ENCODE assay signal across 8 mouse cellular contexts in genomic region chr7:5061774-5062359, GRCm38 (mm10). TPM values are rescaled to one million over a fixed set of nuclear protein-coding genes. Genes with fewer than 3 reads are reported as not detected.
A peak's percentile ranks its signal among the peaks of the same experiment; 100 is the strongest.
DNase-seq lines count a peak whose midpoint lies in the region; ATAC-seq lines count a peak whose summit lies in the region.

U2af2 (plus strand) TSS chr7:5062143.

- peak; percentile 92 for DNase-seq in 3134 (ENCODE audit: extremely low read depth, insufficient read length, low spot score)
- peak; percentile 95 to 98 for DNase-seq in adrenal gland, postnatal 36 days
- DNase-seq in kidney, adult 11 months: peak; percentile 92
- peak; percentile 94 for DNase-seq in limb, embryonic 11.5 days (ENCODE audit: low spot score)
- DNase-seq in spleen, adult 12 weeks (ENCODE audit: low spot score): peak; percentile 87

- H3K9me3 ChIP-seq in embryonic facial prominence, embryonic 12.5 days: no peaks in the 10 kb centered on the region
- peaks cover 5% of the 10 kb centered on the region; the same call in 1 of the 2 replicates for H3K9me3 ChIP-seq in limb, embryonic 11.5 days (ENCODE audit: control insufficient read depth, low read length)
- H3K9me3 ChIP-seq in midbrain, embryonic 13.5 days: no peaks in the 10 kb centered on the region

- H3K27me3 ChIP-seq in embryonic facial prominence, embryonic 12.5 days: peaks cover 12% of the 10 kb centered on the region
- H3K27me3 ChIP-seq in limb, embryonic 11.5 days (ENCODE audit: control insufficient read depth, insufficient read depth, low read length): peaks cover 13% of the 10 kb centered on the region
- H3K27me3 ChIP-seq in midbrain, embryonic 13.5 days: peaks cover 20% of the 10 kb centered on the region

- peak within 1 kb of the TSS; percentile 77 for H3K4me3 ChIP-seq in embryonic facial prominence, embryonic 12.5 days
- H3K4me3 ChIP-seq in limb, embryonic 11.5 days (ENCODE audit: low read depth, low read length): peak within 1 kb of the TSS; percentile 72
- peak within 1 kb of the TSS; percentile 65 for H3K4me3 ChIP-seq in midbrain, embryonic 13.5 days (replicated peaks)

- peak within 1 kb of the TSS; percentile 77 for H3K4me2 ChIP-seq in embryonic facial prominence, embryonic 12.5 days (replicated peaks)
- H3K4me2 ChIP-seq in limb, embryonic 11.5 days (ENCODE audit: low read depth, severe bottlenecking): peak within 1 kb of the TSS; percentile 98
- peak within 1 kb of the TSS; percentile 89 for H3K4me2 ChIP-seq in midbrain, embryonic 13.5 days (replicated peaks)

- peak; percentile 76 for ATAC-seq in embryonic facial prominence, embryonic 12.5 days (ENCODE audit: insufficient number of reproducible peaks, insufficient read depth, low FRiP score, low TSS enrichment)
- ATAC-seq in granulocyte monocyte progenitor cell, adult 5-6 weeks (replicated peaks; ENCODE audit: poor library complexity, severe bottlenecking): peak; percentile 38
- ATAC-seq in limb, embryonic 11.5 days (ENCODE audit: insufficient number of reproducible peaks, low FRiP score, low TSS enrichment, low read depth): peak; percentile 68
- ATAC-seq in midbrain, embryonic 13.5 days: peak; percentile 73

- H3K4me1 ChIP-seq in embryonic facial prominence, embryonic 12.5 days: peaks cover 35% of the 10 kb centered on the region
- H3K4me1 ChIP-seq in limb, embryonic 11.5 days (ENCODE audit: control insufficient read depth, insufficient read depth, low read length): peaks cover 8% of the 10 kb centered on the region
- H3K4me1 ChIP-seq in midbrain, embryonic 13.5 days (replicated peaks): peaks cover 64% of the 10 kb centered on the region

- WGBS in embryonic facial prominence, embryonic 12.5 days: under 1% methylated on average over 63 of the region's 65 CpGs
- WGBS in limb, embryonic 11.5 days: under 1% methylated on average over 62 of the region's 65 CpGs
- under 1% methylated on average over 65 of the region's 65 CpGs for WGBS in midbrain, embryonic 13.5 days

- peak within 1 kb of the TSS; percentile 83 for H3K9ac ChIP-seq in embryonic facial prominence, embryonic 12.5 days
- H3K9ac ChIP-seq in limb, embryonic 11.5 days (ENCODE audit: low read length): peak within 1 kb of the TSS; percentile 85
- H3K9ac ChIP-seq in midbrain, embryonic 13.5 days (replicated peaks): peak within 1 kb of the TSS; percentile 81

- H3K36me3 ChIP-seq in embryonic facial prominence, embryonic 12.5 days: peaks cover 7% of the 10 kb centered on the region
- peaks cover 3% of the 10 kb centered on the region; the same call in 1 of the 2 replicates for H3K36me3 ChIP-seq in limb, embryonic 11.5 days (ENCODE audit: control insufficient read depth, insufficient read depth, low read length)
- H3K36me3 ChIP-seq in midbrain, embryonic 13.5 days: peaks cover 11% of the 10 kb centered on the region

- H3K27ac ChIP-seq in embryonic facial prominence, embryonic 12.5 days: peak within 1 kb of the TSS; percentile 99
- peak within 1 kb of the TSS; percentile 95 for H3K27ac ChIP-seq in limb, embryonic 11.5 days (replicated peaks; ENCODE audit: low read depth, low read length)
- peak within 1 kb of the TSS; percentile 99 for H3K27ac ChIP-seq in midbrain, embryonic 13.5 days

RNA-seq across cellular contexts. Expression of gene U2af2, which starts in this region (rescaled TPM):
- total RNA-seq in adrenal gland, postnatal 36 days (2021): 100 to 1,000 TPM; 143 to 180 TPM
- 159 and 161 TPM in 2 replicates for polyA plus RNA-seq in embryonic facial prominence, embryonic 12.5 days (2016; fragmentation: Nextera tagmentation; extraction: Ambion mirVana)
- 204 and 227 TPM in 2 replicates for total RNA-seq in granulocyte monocyte progenitor cell, adult 5-6 weeks (2014; fragmentation: Nextera tagmentation)
- 253 and 265 TPM in 2 replicates for total RNA-seq in granulocyte monocyte progenitor cell, adult 5-6 weeks (2017)
- polyA plus RNA-seq in limb, embryonic 11.5 days (2014; fragmentation: Nextera tagmentation; extraction: Ambion mirVana): 193 and 203 TPM in 2 replicates
- 121 and 128 TPM in 2 replicates for polyA plus RNA-seq in midbrain, embryonic 13.5 days (2015; fragmentation: Nextera tagmentation; extraction: Ambion mirVana)

Comparison
In these comparisons a context has a peak if more than half of its experiments do, and no peak if none do; other contexts are left out.
1. Peak in every context shown above with its lines: DNase-seq, ATAC-seq, H3K4me3 ChIP-seq and H3K27ac ChIP-seq.